Mouse (Mus musculus): ENCODE results near the gene Apobec1. TPM values are rescaled to one million over a fixed set of nuclear protein-coding genes. Genes with fewer than 3 reads are reported as not detected.
"Not testable (repeated sequence)": the region's sequence is repeated elsewhere in the genome, so short reads cannot be mapped to it uniquely, and the experiment has no call there.

The Apobec1 gene
- total RNA-seq, 4 experiments from 2014 or later = 13.4 to 29.5 (median 19.3) TPM

DNA sequence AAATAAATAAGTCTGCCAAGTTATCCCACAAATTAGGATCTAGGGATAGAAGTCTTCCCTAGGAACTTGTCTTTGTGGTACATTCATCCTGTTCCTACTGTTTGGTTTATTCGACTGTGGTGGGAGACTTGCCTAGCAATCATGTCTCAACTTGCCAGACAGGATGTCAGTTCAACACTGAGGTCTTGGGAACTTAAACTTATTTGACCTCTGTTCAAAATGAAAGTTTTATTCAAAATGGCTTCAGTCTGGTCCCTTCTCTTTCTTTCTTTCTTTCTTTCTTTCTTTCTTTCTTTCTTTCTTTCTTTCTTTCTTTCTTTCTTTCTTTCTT is 713 bp upstream of the Apobec1 start:
- no peak for DNase-seq

DNA sequence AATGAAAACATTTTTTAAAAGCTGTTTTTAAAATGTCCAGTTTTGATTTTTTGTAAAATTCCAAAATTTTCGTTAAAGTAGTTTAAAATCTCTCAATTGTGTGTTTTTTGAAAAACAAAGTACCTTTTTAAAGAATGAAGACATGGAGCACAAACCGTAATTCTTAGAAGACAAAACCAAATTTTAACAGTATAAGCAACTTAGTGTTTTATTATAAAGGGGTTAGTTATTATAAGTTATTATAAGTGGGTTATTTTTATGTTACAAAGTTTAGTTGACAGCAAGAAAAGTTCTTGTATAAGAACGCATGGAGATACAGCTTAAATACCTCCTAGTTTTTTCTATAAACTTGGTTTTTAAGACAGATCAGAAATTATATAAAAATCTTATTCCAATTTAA is 629 bp downstream of the Apobec1 start:
- no peak for DNase-seq

GRCm38 (mm10) chr6:122601031-122601430 is 1.2 kb downstream of the Apobec1 start:
- DNase-seq = no peak

DNA sequence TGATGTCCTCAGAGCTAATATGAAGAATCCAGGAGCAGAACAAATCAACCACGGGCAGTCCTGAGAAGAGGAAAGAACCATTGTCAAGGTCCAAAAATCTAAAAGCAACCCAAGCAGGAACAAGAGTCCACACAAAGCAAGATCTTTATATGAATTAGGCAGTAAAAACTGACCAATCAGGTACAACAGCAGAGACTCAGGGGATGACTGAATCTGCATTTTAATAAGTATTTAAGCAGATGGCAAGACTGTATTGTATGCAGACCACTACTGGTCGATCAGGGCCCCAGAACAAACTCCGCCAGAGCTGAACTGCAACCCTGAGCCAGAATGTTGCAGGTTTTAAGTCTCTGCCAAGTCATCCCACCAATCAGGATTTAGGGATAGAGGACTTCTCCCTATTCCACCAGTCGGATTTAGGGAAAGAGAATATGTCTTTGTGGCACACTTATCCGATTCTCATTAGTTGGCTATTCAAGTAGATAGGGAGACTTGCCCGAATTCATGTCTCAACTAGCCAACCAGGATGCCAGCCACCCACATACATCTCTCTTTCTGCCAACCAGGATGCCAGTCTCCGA is 2.1 kb downstream of the Apobec1 start:
- DNase-seq = no peak

DNA sequence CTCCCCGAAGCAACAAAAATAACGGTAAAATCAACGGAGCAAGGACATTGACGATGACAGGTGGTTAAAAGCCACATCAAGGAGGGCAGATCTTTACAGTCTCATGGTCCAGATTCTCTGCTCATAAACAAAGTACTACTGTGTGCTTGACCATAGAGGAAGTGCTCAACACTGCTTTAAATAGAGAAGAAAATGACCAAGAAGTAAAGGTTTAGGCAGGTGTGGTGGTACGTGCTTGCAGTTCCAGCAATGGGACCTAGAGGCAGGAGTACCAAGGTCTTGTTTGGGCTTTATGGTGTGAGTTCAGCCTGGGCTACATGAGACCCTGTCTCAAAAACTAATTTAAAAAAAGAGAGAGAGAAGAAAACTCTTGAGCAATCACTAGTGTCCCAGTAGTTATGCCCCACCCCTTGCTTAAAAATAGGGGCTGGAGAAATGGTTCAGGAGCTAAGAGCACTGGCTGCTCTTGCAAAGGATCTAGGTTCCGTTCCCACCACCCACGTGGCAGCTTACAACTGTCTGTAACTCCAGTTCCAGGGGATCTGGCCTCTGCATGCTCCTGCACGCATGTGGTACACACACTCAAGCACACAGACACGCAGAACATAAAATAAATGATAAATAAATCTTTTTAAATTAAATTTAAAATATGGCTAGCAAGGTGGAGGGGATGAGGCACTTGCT is 3.0 kb downstream of the Apobec1 start:
- DNase-seq = no peak

GRCm38 (mm10) chr6:122598436-122598835 is 3.8 kb downstream of the Apobec1 start:
- no peak for DNase-seq

- DNase-seq = no peak
Measured at GRCm38 (mm10) chr6:122598014-122598413, 4.2 kb downstream of the Apobec1 start.

DNA sequence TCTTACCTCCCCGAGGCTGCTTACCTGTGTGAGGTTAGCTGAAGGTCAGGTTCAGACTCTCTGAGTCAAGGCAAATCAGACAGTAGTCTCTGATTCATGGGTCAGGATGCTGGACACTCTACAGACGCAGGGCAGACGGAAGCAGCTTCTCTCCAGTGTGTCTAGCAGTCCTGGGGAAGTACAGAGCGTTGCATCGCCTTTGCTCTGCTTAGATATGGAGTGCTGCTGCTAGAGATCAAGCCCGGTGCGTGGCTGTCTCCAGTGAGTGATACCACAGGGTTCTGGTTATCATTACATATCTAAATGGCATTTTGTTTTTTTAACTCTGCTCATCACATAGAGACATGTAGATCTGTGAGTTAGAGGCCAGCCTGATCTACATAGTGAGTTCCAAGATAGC is 5.6 kb downstream of the Apobec1 start:
- no peak for DNase-seq

GRCm38 (mm10) chr6:122595637-122596036 is 6.6 kb downstream of the Apobec1 start:
- DNase-seq = peak; percentile 19

GRCm38 (mm10) chr6:122592905-122593304 is 9.3 kb downstream of the Apobec1 start:
- DNase-seq = no peak

- no peak for DNase-seq
Measured at GRCm38 (mm10) chr6:122591027-122591758, 11.1 kb downstream of the Apobec1 start.

GRCm38 (mm10) chr6:122579086-122579485 is 23.2 kb downstream of the Apobec1 start:
- no peak for DNase-seq

- DNase-seq = no peak
Measured at GRCm38 (mm10) chr6:122577030-122577429, 25.2 kb downstream of the Apobec1 start.

GRCm38 (mm10) chr6:122575037-122575436 is 27.2 kb downstream of the Apobec1 start:
- not testable (repeated sequence) for DNase-seq

GRCm38 (mm10) chr6:122571617-122571959 is 30.7 kb downstream of the Apobec1 start:
- no peak for DNase-seq

GRCm38 (mm10) chr6:122570695-122571616 is 31.3 kb downstream of the Apobec1 start:
- DNase-seq = no peak

- no peak for DNase-seq
Measured at GRCm38 (mm10) chr6:122569762-122570161, 32.5 kb downstream of the Apobec1 start.

DNA sequence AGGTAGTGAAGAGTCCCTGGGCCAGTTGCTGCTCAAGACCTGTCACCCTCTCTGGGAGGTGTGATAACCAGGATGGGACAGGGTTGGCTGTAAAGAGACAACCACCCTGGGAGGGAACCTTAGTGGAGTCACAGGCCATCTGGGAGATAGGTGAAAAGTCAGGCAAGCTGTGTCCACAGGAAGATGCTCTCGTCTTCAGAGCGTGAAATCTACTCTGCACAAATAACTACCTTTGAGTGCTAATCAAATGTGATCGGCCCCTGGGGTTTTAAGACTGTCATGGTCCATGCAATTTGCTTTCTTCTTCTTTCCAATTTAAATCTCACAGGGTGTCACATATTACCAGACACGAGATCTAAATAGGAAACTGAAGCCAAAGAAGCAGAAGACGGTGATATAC is 33.1 kb downstream of the Apobec1 start:
- no peak for DNase-seq

DNA sequence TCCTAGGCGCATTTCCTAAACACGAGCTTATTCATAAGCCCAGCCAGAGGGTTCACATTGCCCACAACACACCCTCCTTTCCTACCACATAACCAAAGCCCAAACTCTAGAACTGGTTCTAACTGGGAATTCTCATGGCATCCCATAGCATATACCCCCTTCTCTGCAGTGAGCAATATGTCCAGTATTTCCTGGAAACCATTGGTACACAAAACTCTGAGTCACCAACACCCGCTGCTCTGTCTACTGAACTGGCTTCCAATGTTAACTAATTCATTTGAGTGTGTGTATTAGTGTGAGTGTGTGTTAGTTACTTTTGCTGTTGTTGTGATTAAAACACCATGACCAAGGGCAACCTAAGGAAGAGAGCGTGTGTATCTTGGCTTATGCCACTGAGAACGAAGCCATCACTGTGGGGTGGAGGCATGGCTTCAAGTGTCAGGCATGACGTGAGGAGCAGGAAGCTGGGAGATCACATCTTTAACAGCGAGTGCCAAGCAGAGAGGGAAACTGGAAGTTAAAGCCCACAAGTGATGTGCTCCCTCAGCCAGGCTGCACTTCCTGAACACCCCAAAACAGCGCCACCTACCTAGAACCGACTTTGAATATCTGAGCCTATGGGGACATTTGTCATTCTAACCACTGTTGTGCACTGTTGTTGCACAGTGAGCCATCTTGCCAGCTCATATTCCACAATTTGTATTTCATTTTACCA is 37.0 kb downstream of the Apobec1 start:
- no peak for DNase-seq

- DNase-seq = no peak
Measured at GRCm38 (mm10) chr6:122562463-122562862, 39.8 kb downstream of the Apobec1 start.

- no peak for DNase-seq
Measured at GRCm38 (mm10) chr6:122561005-122561404, 41.2 kb downstream of the Apobec1 start.

- peak; percentile 33 for DNase-seq
Measured at GRCm38 (mm10) chr6:122560427-122560826, 41.8 kb downstream of the Apobec1 start.
